Mouse (Mus musculus) gastrocnemius, adult 2 months (tissue): ENCODE measurements at regions not wholly inside any gene's neighbourhood (a gene's known extent, or its start where the extent isn't known, plus 50 kb on each side); places are given as distances from the start of the nearest gene placed in this dataset.
"Not testable (repeated sequence)": the region's sequence is repeated elsewhere in the genome, so short reads cannot be mapped to it uniquely, and the experiment has no call there.

Experiments used
- DNase-seq: peaks from one replicate; pipeline ENCODE4 v3.0.0; 2022
- H3K27ac ChIP-seq: fragments of 200-600 bp; 2 replicates; pipeline ENCODE4 v1.8.1; 2022; ENCODE audit warnings: mild to moderate bottlenecking
- H3K4me3 ChIP-seq: fragments of 200-600 bp; 2 replicates; pipeline ENCODE4 v1.8.1; 2022; ENCODE audit warnings: mild to moderate bottlenecking, moderate library complexity
- CTCF ChIP-seq: fragments of 200-600 bp; IDR thresholded peaks from 2 replicates; pipeline ENCODE4 v1.8.1; 2022; ENCODE audit warnings: antibody characterized with exemption, mild to moderate bottlenecking, moderate library complexity
- intact Hi-C: fragments of 180-260 bp; cut with DNase I; formaldehyde crosslinking; loops from one replicate; pipeline ENCODE4 v1.15.1; 2025

GRCm38 (mm10) chr6:48205722-48206121 lies 119.3 kb upstream of the Zfp746 start:
- no peak for TF ChIP-seq CTCF
- intact Hi-C loops, result no loop called here
- no peak overlapping the region for H3K27ac ChIP-seq
- no peak for DNase-seq
- H3K4me3 ChIP-seq, result no peak overlapping the region

- Histone ChIP-seq H3K4me3 (no peak overlapping the region), H3K27ac (no peak overlapping the region)
- no peak for DNase-seq
- intact Hi-C loops, result no loop called here
- TF ChIP-seq CTCF, result no peak
These were observed 113.6 kb upstream of the Zfp746 start for GRCm38 (mm10) chr6:48199951-48200350.

GRCm38 (mm10) chr6:48198806-48199205 lies 112.4 kb upstream of the Zfp746 start:
- intact Hi-C loops, result no loop called here
- no peak for TF ChIP-seq CTCF
- no peak overlapping the region for H3K4me3 ChIP-seq

GRCm38 (mm10) chr6:48197696-48198378 lies 111.4 kb upstream of the Zfp746 start:
- TF ChIP-seq CTCF, result no peak
- no peak overlapping the region for H3K4me3 ChIP-seq
- no peak overlapping the region for H3K27ac ChIP-seq
- intact Hi-C loops, result no loop called here
- DNase-seq, result no peak

More at GRCm38 (mm10) chr6:48198806-48199205, 112.4 kb upstream of the Zfp746 start:
- no peak overlapping the region for H3K27ac ChIP-seq
- peak; percentile 20 for DNase-seq

- H3K27ac ChIP-seq, H3K4me3 ChIP-seq, DNase-seq, intact Hi-C loops: not testable (repeated sequence)
These were observed 102.0 kb upstream of the Zfp746 start for GRCm38 (mm10) chr6:48188363-48188762.

- no peak overlapping the region for H3K27ac ChIP-seq
- no peak for DNase-seq
- TF ChIP-seq CTCF, result no peak
- intact Hi-C loops, result no loop called here
- no peak overlapping the region for H3K4me3 ChIP-seq
These were observed 98.9 kb upstream of the Zfp746 start for GRCm38 (mm10) chr6:48185311-48185710.

GRCm38 (mm10) chr6:48178360-48179120 lies 92.1 kb upstream of the Zfp746 start:
- DNase-seq, result no peak
- Histone ChIP-seq H3K27ac (no peak overlapping the region), H3K4me3 (no peak overlapping the region)
- TF ChIP-seq CTCF, result no peak
- intact Hi-C loops, result loop anchor here (2.0 to 5.0 kb wide), 4 partner anchors 219 to 594 kb away; partner anchors contain the start of genes Gimap3 and Krba1

- DNase-seq, result peak; percentile 53
- no peak overlapping the region for H3K4me3 ChIP-seq
- TF ChIP-seq CTCF, result peak; percentile 62
- no peak overlapping the region for H3K27ac ChIP-seq
- intact Hi-C loops, result loop anchor here (2.0 to 5.0 kb wide), 4 partner anchors 219 to 594 kb away; partner anchors contain the start of genes Gimap3 and Krba1
These were observed 91.5 kb upstream of the Zfp746 start for GRCm38 (mm10) chr6:48177936-48178335.

DNA sequence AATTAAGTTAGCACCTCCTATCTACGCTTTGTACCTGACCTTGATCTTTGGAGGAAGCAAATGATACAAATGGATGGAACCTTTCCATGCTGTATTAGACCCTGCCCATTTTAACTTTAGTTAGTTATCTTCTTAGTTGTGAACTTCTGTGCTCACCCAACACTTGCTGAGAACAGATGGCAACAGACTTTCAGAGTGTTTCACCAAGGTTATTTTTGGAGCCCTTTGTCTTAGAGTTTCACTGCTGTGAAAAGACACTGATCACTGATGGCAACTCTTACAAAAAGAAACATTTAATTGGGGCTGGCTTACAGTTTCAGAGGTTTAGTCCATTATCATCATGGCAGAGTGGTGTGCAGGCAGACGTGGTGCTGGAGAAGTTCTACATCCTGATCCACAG lies 88.8 kb upstream of the Zfp746 start:
- DNase-seq, result no peak
- Histone ChIP-seq H3K27ac (no peak overlapping the region), H3K4me3 (no peak overlapping the region)
- intact Hi-C loops, result loop anchor here (5.0 kb wide), 3 partner anchors 222 to 597 kb away; partner anchors contain the start of genes Gimap3 and Krba1
- no peak for TF ChIP-seq CTCF

GRCm38 (mm10) chr6:48172769-48173168 lies 86.4 kb upstream of the Zfp746 start:
- DNase-seq, intact Hi-C loops, H3K4me3 ChIP-seq, H3K27ac ChIP-seq: not testable (repeated sequence)

GRCm38 (mm10) chr6:48136851-48137250 lies 50.5 kb upstream of the Zfp746 start:
- no peak for TF ChIP-seq CTCF
- Histone ChIP-seq H3K27ac (no peak overlapping the region), H3K4me3 (no peak overlapping the region)
- no peak for DNase-seq
- intact Hi-C loops, result no loop called here
